Mouse (Mus musculus): ENCODE results near the gene Svop.

The Svop gene

GRCm38 (mm10) chr5:114091057-114091807 is at the start of gene Svop:
Gene Svop (minus strand): TSS chr5:114091570.
- peak; percentile 51 for DNase-seq (ENCODE audit: low read depth, low spot score)

- DNase-seq (ENCODE audit: low read depth, low spot score) = no peak
Observed at GRCm38 (mm10) chr5:114139175-114139574, 47.8 kb upstream of the Svop start.

- DNase-seq (ENCODE audit: low read depth, low spot score) = no peak
Observed at GRCm38 (mm10) chr5:114138277-114139164, 47.2 kb upstream of the Svop start.

GRCm38 (mm10) chr5:114137481-114138276 is 46.3 kb upstream of the Svop start:
- no peak for DNase-seq (ENCODE audit: low read depth, low spot score)

- DNase-seq (ENCODE audit: low read depth, low spot score) = peak; percentile 66
Observed at GRCm38 (mm10) chr5:114135516-114135915, 44.1 kb upstream of the Svop start.

- no peak for DNase-seq (ENCODE audit: low read depth, low spot score)
Observed at GRCm38 (mm10) chr5:114134091-114134534, 42.7 kb upstream of the Svop start.

- DNase-seq (ENCODE audit: low read depth, low spot score) = no peak
Observed at GRCm38 (mm10) chr5:114132841-114133240, 41.5 kb upstream of the Svop start.

- peak; percentile 91 for DNase-seq (ENCODE audit: low read depth, low spot score)
Observed at GRCm38 (mm10) chr5:114131521-114131840, 40.1 kb upstream of the Svop start.

GRCm38 (mm10) chr5:114130698-114131520 is 39.5 kb upstream of the Svop start:
- peak; percentile 94 for DNase-seq (ENCODE audit: low read depth, low spot score)

- DNase-seq (ENCODE audit: low read depth, low spot score) = peak; percentile 86
Observed at GRCm38 (mm10) chr5:114130211-114130605, 38.8 kb upstream of the Svop start, which contains the start of gene Ung. Gene Ung (plus strand): TSS chr5:114130386.

- peak; percentile 27 for DNase-seq (ENCODE audit: low read depth, low spot score)
Observed at GRCm38 (mm10) chr5:114129550-114130210, 38.3 kb upstream of the Svop start.

- DNase-seq (ENCODE audit: low read depth, low spot score) = peak; percentile 89
Observed at GRCm38 (mm10) chr5:114127374-114128349, 36.3 kb upstream of the Svop start, which contains the start of gene Alkbh2. Gene Alkbh2 (minus strand): TSS chr5:114128218.

GRCm38 (mm10) chr5:114126499-114127244 is 35.3 kb upstream of the Svop start:
- no peak for DNase-seq (ENCODE audit: low read depth, low spot score)

- DNase-seq (ENCODE audit: low read depth, low spot score) = no peak
Observed at GRCm38 (mm10) chr5:114126008-114126407, 34.6 kb upstream of the Svop start.

- DNase-seq (ENCODE audit: low read depth, low spot score) = no peak
Observed at GRCm38 (mm10) chr5:114119806-114120205, 28.4 kb upstream of the Svop start.

GRCm38 (mm10) chr5:114116586-114116985 is 25.2 kb upstream of the Svop start:
- DNase-seq (ENCODE audit: low read depth, low spot score) = no peak

GRCm38 (mm10) chr5:114115030-114115429 is 23.7 kb upstream of the Svop start:
- DNase-seq (ENCODE audit: low read depth, low spot score) = no peak

GRCm38 (mm10) chr5:114113334-114113733 is 22.0 kb upstream of the Svop start:
- DNase-seq (ENCODE audit: low read depth, low spot score) = no peak

All from CD4-positive helper T cell, adult 2 months (primary cell).